Mouse (Mus musculus) liver, adult 2 months (tissue): ENCODE measurements around the gene Abca7.

Experiments
- CTCF ChIP-seq: fragments of 200-500 bp; IDR thresholded peaks from 2 replicates; pipeline ENCODE4 v1.5.1; 2011; ENCODE audit warnings: low read depth, low read length, control low read depth
- POLR2A ChIP-seq: fragments of 200-500 bp; IDR thresholded peaks from 2 replicates; pipeline ENCODE4 v1.6.1; 2011; ENCODE audit warnings: low read length, control low read depth; ENCODE audit not compliant: insufficient read depth; ENCODE audit errors: extremely low read depth

DNA sequence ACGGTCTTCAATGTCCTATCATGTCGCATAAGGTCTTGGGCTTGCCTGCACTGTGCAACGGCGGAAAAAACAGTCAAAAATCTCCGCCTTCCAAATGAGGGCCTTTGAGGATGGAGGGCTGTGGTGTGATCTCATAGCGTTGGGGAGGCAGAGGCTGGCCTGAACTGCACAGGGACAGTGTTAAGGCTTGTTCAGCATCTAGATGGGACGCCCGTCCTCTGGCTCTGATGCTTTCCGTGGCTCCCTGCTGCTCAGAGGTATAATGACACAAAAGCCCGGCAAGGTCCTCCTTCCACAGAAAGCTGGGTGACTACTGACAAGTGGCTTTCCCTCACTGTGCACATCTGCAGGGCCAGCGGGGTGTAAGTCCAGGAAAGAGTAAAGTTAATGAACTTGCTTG is 23.9 kb downstream of the Abca7 start:
- TF ChIP-seq CTCF (no peak), POLR2A (no peak)
